Mouse (Mus musculus): Measurements from ENCODE around the gene Grip2. TPM values are rescaled to one million over a fixed set of nuclear protein-coding genes. Genes with fewer than 3 reads are reported as not detected.

The Grip2 gene
- total and polyA plus RNA-seq, 3 experiments: 0.07 TPM; not detected in 2

DNA sequence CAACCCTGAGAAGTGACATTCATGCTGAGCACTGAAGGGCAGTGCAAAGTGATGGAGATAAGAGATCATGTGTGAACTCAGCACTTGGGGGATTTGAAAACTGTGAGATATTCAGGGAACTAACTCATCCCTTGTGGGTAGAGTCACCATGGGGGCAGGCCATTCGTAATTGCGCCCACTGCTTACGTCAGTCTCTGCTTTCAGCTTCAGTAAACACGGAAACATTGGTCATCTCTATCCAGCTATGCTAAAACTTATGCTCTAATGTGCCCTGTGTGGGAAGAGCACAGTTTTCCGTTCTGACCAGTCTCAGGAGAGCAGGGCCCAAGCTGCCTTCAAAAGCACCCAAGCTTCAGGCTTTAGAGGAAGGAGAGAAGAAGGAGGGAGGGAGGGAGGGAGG lies 31.3 kb upstream of the Grip2 start (continued):
- TF ChIP-seq MEF2A (IDR thresholded peaks at IDR 0.05; ENCODE audit: borderline replicate concordance, low read depth, low read length): peak; percentile 77; the same call in 1 of the 2 replicates
- no peak for TF ChIP-seq ZC3H11A (IDR thresholded peaks at IDR 0.05; ENCODE audit: low read depth, low read length)

GRCm38 (mm10) chr6:91852550-91852949 lies 25.5 kb upstream of the Grip2 start:
- in situ Hi-C loops (cut with MboI; ENCODE audit: low pct_ligation_motif_present, low pct_unique_long_range_greater_than_20kb, low sequenced_read_pairs) (loop anchor here (10.0 kb wide), 1 partner anchor 68 kb away; no protein-coding TSS in a partner anchor), dilution Hi-C loops (cut with MboI; ENCODE audit: extremely low pct_ligation_motif_present, extremely low pct_unique_long_range_greater_than_20kb, low sequenced_read_pairs) (no loop called here)
- Histone ChIP-seq H3K4me3 (replicated peaks in 1 of 3; ENCODE audit: low read depth in 2 of 3, low read length in 2 of 3, poor library complexity in 1 of 3) (no peak overlapping the region), H3K4me2 (ENCODE audit: insufficient read depth, low read depth, poor library complexity, severe bottlenecking) (no peak overlapping the region), H3K4me1 (ENCODE audit: control insufficient read depth in 1 of 2, insufficient read depth in 2 of 2) (peaks cover 4 to 8% of the 10 kb centered on the region in 2 experiments), H3K36me3 (replicated peaks in 1 of 2; ENCODE audit: control insufficient read depth in 1 of 2, insufficient read depth in 1 of 2, low read length in 1 of 2) (no peaks in the 10 kb centered on the region), H3K27ac (ENCODE audit: insufficient read depth, low read depth) (no peak overlapping the region), H3K79me2 (replicated peaks; ENCODE audit: control insufficient read depth, extremely low read depth, insufficient read depth, poor library complexity, severe bottlenecking) (no peaks in the 10 kb centered on the region), H3K9me3 (replicated peaks; ENCODE audit: low read length) (no peaks in the 10 kb centered on the region), H3K27me3 (replicated peaks) (peaks cover 75% of the 10 kb centered on the region), H3K9ac (ENCODE audit: insufficient read depth, low read depth) (no peak overlapping the region)
- TF ChIP-seq CTCF (conservative IDR thresholded peaks at IDR 0.05 in 1 of 2, IDR thresholded peaks at IDR 0.05 in 1 of 2; ENCODE audit: low read depth in 2 of 2, low read length in 2 of 2): peak; percentile 50 to 75
- no peak for TF ChIP-seq MEF2A (IDR thresholded peaks at IDR 0.05; ENCODE audit: borderline replicate concordance, low read depth, low read length)
- TF ChIP-seq MAX (IDR thresholded peaks at IDR 0.05; ENCODE audit: low read length): peak; percentile 86
- TF ChIP-seq POLR2A (IDR thresholded peaks at IDR 0.05; ENCODE audit: low read depth, low read length): no peak
- TF ChIP-seq ETS1 (conservative IDR thresholded peaks at IDR 0.05; ENCODE audit: low read depth, low read length): no peak
- no peak for TF ChIP-seq ELF1 (IDR thresholded peaks at IDR 0.05; ENCODE audit: low read depth, low read length)
- TF ChIP-seq BHLHE40 (IDR thresholded peaks at IDR 0.05; ENCODE audit: low read depth, low read length): no peak
- TF ChIP-seq CHD2 (IDR thresholded peaks at IDR 0.05; ENCODE audit: low read length): no peak
- TF ChIP-seq SMC3 (IDR thresholded peaks at IDR 0.05; ENCODE audit: low read depth, low read length): peak; percentile 74
- TF ChIP-seq SIN3A (IDR thresholded peaks at IDR 0.05; ENCODE audit: low read length): no peak
- TF ChIP-seq RCOR1 (conservative IDR thresholded peaks at IDR 0.05; ENCODE audit: low read depth, low read length): no peak
- TF ChIP-seq CHD1 (IDR thresholded peaks at IDR 0.05; ENCODE audit: low read depth, low read length): no peak
- TF ChIP-seq UBTF (IDR thresholded peaks at IDR 0.05; ENCODE audit: low read depth, low read length): no peak
- TF ChIP-seq TCF12 (IDR thresholded peaks at IDR 0.05; ENCODE audit: low read depth, low read length): no peak
- no peak for TF ChIP-seq PAX5 (IDR thresholded peaks at IDR 0.05; ENCODE audit: low read length)
- TF ChIP-seq KAT2A (IDR thresholded peaks at IDR 0.05; ENCODE audit: insufficient replicate concordance, low read length): no peak
- no peak for TF ChIP-seq ZC3H11A (IDR thresholded peaks at IDR 0.05; ENCODE audit: low read depth, low read length)
- no peak for TF ChIP-seq MAZ (IDR thresholded peaks at IDR 0.05; ENCODE audit: low read depth, low read length)
- peak; percentile 96 for TF ChIP-seq MYC (IDR thresholded peaks at IDR 0.05; ENCODE audit: low read depth, low read length)
- TF ChIP-seq NELFE (IDR thresholded peaks at IDR 0.05; ENCODE audit: low read depth, low read length): no peak
- no peak for TF ChIP-seq MXI1 (IDR thresholded peaks at IDR 0.05; ENCODE audit: low read depth, low read length)
- no peak for TF ChIP-seq ZMIZ1 (IDR thresholded peaks at IDR 0.05; ENCODE audit: low read depth, low read length)
- peak; percentile 55 for TF ChIP-seq RAD21 (IDR thresholded peaks at IDR 0.05; ENCODE audit: low read depth, low read length)
- no peak for TF ChIP-seq ZNF384 (IDR thresholded peaks at IDR 0.05; ENCODE audit: low read depth, low read length)
- peak; percentile 45 for DNase-seq (ENCODE audit: extremely low read depth)

Measured in CH12.LX (cell line).